10 mouse cellular contexts compared by ENCODE assay signal in genomic region chr9:110682255-110682654, GRCm38 (mm10). TPM values are rescaled to one million over a fixed set of nuclear protein-coding genes. Genes with fewer than 3 reads are reported as not detected.
DNase-seq lines count a peak whose midpoint lies in the region; ATAC-seq lines count a peak whose summit lies in the region.
"Had no signal": no experiment of that assay in that cellular context is flagged by ENCODE, and none has a peak within 500 bp of the region (broad histone marks: within the 10 kb centered on the region; RNA-seq: fewer than 3 reads in every experiment).

No protein-coding gene starts in this region.

- no peaks in the 10 kb centered on the region for H3K9me3 ChIP-seq in heart, embryonic 13.5 days
- no peaks in the 10 kb centered on the region for H3K9me3 ChIP-seq in forebrain, embryonic 16.5 days (ENCODE audit: control insufficient read depth, low read length)

- no peaks in the 10 kb centered on the region for H3K27me3 ChIP-seq in heart, embryonic 13.5 days (replicated peaks)
- no peaks in the 10 kb centered on the region for H3K27me3 ChIP-seq in forebrain, embryonic 16.5 days (replicated peaks; ENCODE audit: control insufficient read depth, insufficient read depth, low read length)

- peaks cover 85% of the 10 kb centered on the region for H3K4me1 ChIP-seq in heart, embryonic 13.5 days
- H3K4me1 ChIP-seq in forebrain, embryonic 16.5 days (replicated peaks; ENCODE audit: control insufficient read depth, insufficient read depth, low read length): peaks cover 23% of the 10 kb centered on the region

- no peak overlapping the region for H3K9ac ChIP-seq in heart, embryonic 13.5 days
- H3K9ac ChIP-seq in forebrain, embryonic 16.5 days (replicated peaks; ENCODE audit: low read depth, low read length): no peak overlapping the region

- H3K27ac ChIP-seq in heart, embryonic 13.5 days (replicated peaks): peak overlapping the region; percentile 34
- H3K27ac ChIP-seq in forebrain, embryonic 16.5 days (ENCODE audit: low read length): peak overlapping the region; percentile 29; the same call in 1 of the 2 replicates

- H3K4me2 ChIP-seq in heart, embryonic 13.5 days: no peak overlapping the region
- no peak overlapping the region for H3K4me2 ChIP-seq in forebrain, embryonic 16.5 days (ENCODE audit: low read length)

- no peak for ATAC-seq in heart, embryonic 13.5 days (ENCODE audit: extremely low read depth, insufficient number of reproducible peaks, low FRiP score, low TSS enrichment)
- 0 out of 2 replicates have a peak, but pooled peaks have one; percentile 6 for ATAC-seq in forebrain, embryonic 16.5 days
- ATAC-seq in megakaryocyte, adult 5-6 weeks (ENCODE audit: poor library complexity, severe bottlenecking): peak; percentile 22; the same call in 1 of the 2 replicates

- no peak for DNase-seq in heart, adult 11 months
- DNase-seq in MN1 (ENCODE audit: low spot score): peak; percentile 21
- DNase-seq in spleen, postnatal 10 days (ENCODE audit: low spot score in 2 of 2): no peak
- no peak for DNase-seq in thymus, postnatal 14 days
- DNase-seq in testis, postnatal 14 days (ENCODE audit: low spot score): no peak

- 45% methylated on average over 5 of the region's 5 CpGs for WGBS in heart, embryonic 13.5 days
- 39% methylated on average over 5 of the region's 5 CpGs for WGBS in forebrain, embryonic 16.5 days

- no peak overlapping the region for H3K4me3 ChIP-seq in heart, embryonic 13.5 days
- no peak overlapping the region for H3K4me3 ChIP-seq in forebrain, embryonic 16.5 days (replicated peaks; ENCODE audit: low read length)

- peaks cover 5% of the 10 kb centered on the region; the same call in 1 of the 2 replicates for H3K36me3 ChIP-seq in heart, embryonic 13.5 days
- no peaks in the 10 kb centered on the region for H3K36me3 ChIP-seq in forebrain, embryonic 16.5 days (ENCODE audit: control insufficient read depth, insufficient read depth)

RNA-seq across cellular contexts. Expression of gene Ccdc12, which starts 26.0 kb away (rescaled TPM):
- polyA plus RNA-seq in heart, embryonic 13.5 days (2015; fragmentation: Nextera tagmentation; extraction: Ambion mirVana): 119 and 136 TPM in 2 replicates
- 100 and 113 TPM in 2 replicates for polyA plus RNA-seq in forebrain, embryonic 16.5 days (2015; fragmentation: Nextera tagmentation; extraction: Ambion mirVana)
- total RNA-seq in megakaryocyte, adult 5-6 weeks (2015): 204 and 210 TPM in 2 replicates
- total RNA-seq in megakaryocyte, adult 5-6 weeks (2017): 165 and 180 TPM in 2 replicates

RNA-seq across cellular contexts. Expression of gene Nbeal2, which starts 28.3 kb away (rescaled TPM):
- 1.3 and 1.8 TPM in 2 replicates for polyA plus RNA-seq in heart, embryonic 13.5 days (2015; fragmentation: Nextera tagmentation; extraction: Ambion mirVana)
- 2.3 and 5.9 TPM in 2 replicates for polyA plus RNA-seq in forebrain, embryonic 16.5 days (2015; fragmentation: Nextera tagmentation; extraction: Ambion mirVana)
- total RNA-seq in megakaryocyte, adult 5-6 weeks (2015): 42.1 and 52.5 TPM in 2 replicates
- 29.1 and 35.9 TPM in 2 replicates for total RNA-seq in megakaryocyte, adult 5-6 weeks (2017)

RNA-seq across cellular contexts. Expression of gene Nradd, which starts 58.0 kb away (rescaled TPM):
- 23.4 and 25.6 TPM in 2 replicates for polyA plus RNA-seq in heart, embryonic 13.5 days (2015; fragmentation: Nextera tagmentation; extraction: Ambion mirVana)
- 29.0 and 32.4 TPM in 2 replicates for polyA plus RNA-seq in forebrain, embryonic 16.5 days (2015; fragmentation: Nextera tagmentation; extraction: Ambion mirVana)
- total RNA-seq in megakaryocyte, adult 5-6 weeks (2015): 4.6 and 5.2 TPM in 2 replicates
- 2.0 and 3.5 TPM in 2 replicates for total RNA-seq in megakaryocyte, adult 5-6 weeks (2017)

RNA-seq across cellular contexts. Expression of gene Myl3, which starts 59.4 kb away (rescaled TPM):
- 3,771 and 4,285 TPM in 2 replicates for polyA plus RNA-seq in heart, embryonic 13.5 days (2015; fragmentation: Nextera tagmentation; extraction: Ambion mirVana)
- polyA plus RNA-seq in forebrain, embryonic 16.5 days (2015; fragmentation: Nextera tagmentation; extraction: Ambion mirVana): 0.39 TPM in 1 of 2 replicates, not detected in the other
- total RNA-seq in megakaryocyte, adult 5-6 weeks (2015): not detected in 2 replicates
- not detected in 2 replicates for total RNA-seq in megakaryocyte, adult 5-6 weeks (2017)
- total RNA-seq: common myeloid progenitor, adult 5-6 weeks; neutrophil, adult 5-6 weeks had no signal
